Mouse (Mus musculus) testis, postnatal 14 days (tissue): ENCODE measurements around the gene Dnah17.

Source experiments
- DNase-seq: peaks from one replicate; pipeline ENCODE4 v3.0.0; 2021; ENCODE audit warnings: low spot score

Dnah17 gene

DNA sequence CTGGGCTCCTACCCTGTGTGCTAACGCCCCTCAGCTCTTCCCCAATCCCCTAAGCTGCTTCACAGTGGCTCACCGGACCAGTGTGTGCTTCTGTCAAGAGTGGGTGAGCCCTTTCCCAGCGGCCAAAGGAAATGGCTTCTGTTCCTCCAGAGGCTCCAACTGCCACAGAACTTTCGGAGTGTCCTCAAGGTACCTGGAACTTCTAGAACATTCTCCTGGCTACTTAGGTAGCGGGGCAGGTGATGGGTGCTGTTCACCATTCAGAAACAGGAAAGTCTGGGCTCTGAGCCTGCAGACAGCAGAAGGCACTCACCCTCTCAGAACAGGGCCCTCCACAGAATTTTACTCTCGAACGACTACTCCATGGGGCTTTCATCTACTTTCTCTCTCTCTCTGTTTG is at the start of gene Dnah17:
TSS of gene Dnah17 (minus strand) at position 101 of the 400 bp plus-strand sequence.
- no peak for DNase-seq

DNA sequence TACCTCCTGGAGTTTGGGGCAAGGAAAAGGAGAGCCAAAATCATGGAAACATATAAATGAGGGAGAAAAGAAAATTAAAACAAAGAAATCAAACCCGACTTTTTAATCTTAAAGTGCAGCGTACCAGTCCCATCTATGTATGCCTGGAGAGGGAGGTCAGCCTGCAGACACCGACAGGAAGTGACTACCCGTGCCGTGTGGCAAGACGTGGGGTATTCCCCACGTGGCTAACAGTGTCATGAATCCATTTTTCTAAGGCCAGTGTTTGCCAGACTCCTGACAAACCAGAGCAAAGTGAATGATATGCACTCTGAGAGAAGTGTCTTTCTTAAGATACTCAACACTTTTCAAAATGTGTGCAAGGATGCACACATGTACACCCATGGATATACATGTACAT is 49.8 kb upstream of the Dnah17 start:
- DNase-seq: no peak

DNA sequence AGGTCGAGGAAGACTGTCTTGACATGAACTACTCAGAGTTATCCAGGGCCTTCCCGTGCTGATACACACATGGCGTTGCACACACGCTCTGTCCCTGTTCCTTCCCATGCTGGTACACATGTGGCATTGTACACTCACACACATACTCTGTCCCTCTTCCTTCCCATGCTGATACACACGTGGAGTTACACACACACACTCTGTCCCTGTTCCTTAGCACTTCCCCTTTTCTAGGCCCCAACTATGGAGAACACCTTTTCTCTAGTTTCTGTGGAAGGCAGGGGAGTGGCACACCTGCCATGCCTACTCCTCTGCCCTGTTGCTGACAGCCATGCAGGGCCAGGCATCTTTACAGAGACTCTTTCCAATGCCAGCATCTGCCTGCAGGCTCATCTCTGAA is 47.8 kb upstream of the Dnah17 start:
- DNase-seq: no peak

DNA sequence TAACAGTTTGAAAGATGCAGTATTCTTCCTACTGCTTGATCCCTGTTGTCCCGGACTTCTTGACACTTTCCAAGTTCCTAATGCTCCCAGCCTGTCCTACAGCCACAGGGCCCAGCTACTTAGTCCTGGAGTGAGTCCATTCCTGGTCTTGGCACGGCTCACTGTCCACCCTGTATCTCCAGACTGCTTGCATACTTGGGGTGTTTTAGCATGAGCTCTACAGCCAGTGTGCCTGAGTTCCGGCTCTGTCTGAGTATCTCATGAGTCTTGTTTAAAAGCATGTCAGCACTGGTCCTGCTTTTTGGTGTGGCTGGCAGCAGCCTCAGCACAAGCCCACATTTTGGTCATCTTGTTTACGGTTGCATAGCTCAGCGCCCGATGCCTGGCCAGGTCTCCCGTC is 44.3 kb upstream of the Dnah17 start:
- DNase-seq: peak; percentile 21

DNA sequence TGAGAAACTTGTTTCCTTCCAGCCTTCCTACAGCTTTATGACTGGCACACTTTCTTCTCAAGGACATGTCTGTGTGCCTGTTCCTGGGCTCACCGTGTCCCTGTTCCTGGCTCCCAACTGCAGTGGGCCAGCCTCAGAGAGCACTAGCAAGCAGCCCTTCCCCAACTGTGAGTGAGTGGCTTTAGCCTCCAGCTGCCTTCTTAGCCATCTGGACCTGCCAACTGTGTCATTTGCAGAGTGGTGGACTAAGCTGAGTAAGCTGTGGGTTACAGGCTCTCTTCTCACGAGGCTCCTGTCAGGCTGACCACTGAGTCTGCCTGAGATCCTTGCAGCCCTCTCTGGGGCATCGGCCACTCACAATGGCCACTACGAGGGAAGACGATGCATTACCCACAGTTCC is 42.3 kb upstream of the Dnah17 start:
- no peak for DNase-seq

DNA sequence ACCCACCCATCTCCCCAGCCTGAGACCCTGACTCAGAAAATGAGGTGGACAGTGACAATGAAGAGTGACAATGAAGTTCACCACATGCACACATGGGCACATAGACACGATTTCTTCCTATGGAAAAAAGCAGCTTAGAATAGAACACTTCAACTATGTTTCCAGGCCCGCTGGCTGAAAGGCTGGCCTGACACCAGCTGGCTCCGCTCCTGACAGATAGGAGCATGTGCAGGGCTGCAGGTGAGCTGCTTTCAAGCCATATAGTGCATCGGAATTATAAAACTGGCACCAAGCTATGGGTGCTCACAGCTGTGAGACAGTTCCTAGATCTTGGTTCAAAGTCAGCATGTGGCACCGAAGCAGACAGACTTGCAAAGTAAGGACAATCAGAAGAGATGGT is 39.9 kb upstream of the Dnah17 start:
- DNase-seq: no peak

DNA sequence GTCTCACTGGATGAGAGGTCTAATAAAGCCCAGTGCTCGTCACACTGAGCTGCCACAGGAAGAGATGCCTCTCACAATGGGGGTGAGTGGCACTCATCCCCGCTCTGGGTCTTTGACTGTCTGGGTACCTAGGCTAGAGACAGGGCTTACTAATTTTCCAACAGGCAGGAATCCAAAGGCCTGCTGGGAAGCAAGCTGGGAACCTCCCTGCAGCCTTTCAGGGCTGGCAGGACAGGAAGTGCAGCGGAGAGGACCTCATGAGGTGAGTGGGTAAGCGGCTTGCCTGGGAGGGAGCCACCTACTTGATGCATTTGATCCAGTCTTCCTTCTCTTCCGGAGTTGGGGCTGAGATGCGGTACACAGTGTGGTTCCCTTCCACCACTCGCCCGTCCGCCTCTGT is 38.3 kb upstream of the Dnah17 start:
- no peak for DNase-seq

DNA sequence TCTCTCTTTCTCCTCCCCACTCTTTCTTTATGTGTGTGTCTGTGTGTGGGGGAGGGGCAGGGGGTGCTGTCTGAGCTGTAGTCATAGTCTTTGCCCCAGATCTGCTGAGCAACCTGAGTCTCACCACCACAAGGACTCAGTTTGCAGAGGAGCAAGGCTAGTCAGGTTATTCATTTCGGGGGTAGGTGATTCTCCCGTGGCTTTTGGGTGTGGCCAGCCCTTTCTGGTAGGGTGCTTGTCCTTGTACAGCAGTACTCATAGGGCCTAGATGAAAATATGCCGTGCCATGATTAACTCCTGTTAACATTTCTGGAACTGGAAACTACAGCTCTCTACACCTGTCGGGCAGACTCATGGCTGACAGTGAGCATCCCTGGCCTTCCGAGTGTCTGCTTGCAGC is 36.2 kb upstream of the Dnah17 start:
- DNase-seq: no peak

DNA sequence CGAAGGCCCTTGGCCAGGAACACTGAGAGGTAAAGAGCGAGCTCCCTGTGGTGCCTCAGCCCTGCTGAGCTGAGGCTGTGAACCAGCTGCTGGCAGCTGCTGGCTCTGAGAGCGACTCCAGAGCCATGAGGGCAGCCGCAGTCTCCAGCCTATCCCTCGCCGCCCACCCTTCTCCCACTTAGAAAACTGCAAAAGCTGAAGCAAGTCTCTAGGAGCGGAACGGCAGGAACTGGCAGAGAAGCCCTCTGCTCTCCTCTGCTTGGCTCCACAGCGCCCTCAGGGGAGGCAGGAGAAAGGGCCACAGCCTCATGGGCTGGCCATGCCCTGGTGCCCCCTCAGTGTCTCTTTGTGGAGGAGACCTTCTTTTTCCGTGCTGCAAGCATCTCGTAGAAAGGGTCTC is 35.2 kb upstream of the Dnah17 start:
- peak; percentile 38 for DNase-seq

DNA sequence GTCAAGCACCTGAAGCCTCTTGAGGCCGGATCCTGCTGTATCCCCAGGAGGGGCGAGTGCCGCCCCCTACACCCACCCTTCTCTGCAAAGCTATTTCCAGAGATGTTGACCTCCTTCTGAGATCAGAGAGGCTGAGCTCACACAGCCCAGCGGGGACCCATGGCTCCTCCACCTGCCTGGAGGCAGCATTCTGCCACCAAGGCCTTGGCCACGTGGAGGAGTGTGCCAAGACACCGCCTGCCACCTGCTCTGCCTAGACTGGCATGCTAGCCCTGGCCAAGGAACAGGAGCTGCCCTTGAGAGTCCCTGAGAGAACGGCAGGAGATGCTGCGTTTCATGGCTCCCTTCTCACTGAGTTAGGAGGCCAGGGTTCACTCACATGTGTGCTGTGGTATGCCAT is 34.1 kb upstream of the Dnah17 start:
- no peak for DNase-seq

DNA sequence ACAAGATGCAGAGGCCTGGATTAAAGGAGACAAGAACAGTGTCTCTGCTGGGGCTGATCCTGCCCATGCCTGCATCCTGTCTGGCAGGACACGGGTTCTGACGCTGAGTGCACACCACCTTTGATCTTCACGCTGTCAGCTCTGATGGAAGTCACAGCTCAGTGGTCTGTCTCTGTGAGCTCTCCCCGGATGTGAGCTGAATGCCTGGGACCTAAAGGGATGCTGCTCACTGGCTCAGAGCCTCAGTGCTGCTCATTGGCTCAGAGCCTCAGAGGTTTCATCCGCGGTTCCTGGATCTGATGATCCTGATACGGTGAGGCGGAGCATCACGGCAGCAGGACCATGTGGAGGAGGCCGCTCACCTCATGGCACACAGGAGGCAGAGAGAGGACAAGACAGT is 31.8 kb upstream of the Dnah17 start:
- no peak for DNase-seq

DNA sequence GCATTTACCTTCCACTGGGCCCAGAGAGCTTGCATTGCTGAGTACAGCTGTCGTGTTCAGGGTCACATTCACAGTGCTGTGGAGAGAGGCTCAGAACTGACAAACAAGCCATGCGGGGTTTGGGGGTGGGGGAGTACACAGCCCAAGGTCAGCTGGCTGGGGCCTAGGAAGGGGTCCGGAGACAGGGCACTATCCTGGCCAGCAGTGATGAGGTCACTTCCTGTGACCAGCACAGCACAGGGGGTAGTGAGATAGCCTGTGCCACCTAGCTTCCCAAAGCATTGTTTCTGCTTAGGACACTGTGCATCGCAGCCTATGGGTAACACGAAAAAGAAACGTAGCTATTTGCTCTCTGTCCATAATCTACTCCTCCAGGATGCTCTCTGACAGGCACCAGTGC is 30.8 kb upstream of the Dnah17 start:
- no peak for DNase-seq

DNA sequence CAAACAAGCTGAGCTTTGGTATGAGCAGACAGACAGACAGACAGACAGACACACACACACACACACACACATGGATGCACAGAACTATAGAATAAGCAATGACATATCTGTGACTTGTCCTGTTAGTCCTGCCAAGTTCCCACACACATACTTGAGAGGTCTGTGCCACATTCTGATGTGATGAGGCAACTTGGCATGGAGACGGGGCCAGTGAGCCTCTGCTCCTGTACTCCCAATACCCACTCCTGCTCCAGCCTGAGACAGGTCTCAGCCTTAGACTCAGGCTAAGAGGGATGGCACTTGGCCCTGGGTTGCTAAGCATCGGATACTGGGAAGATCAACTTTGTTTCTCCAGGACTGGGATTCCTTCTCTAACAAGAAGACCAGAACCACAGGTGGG is 30.3 kb upstream of the Dnah17 start:
- DNase-seq: no peak

DNA sequence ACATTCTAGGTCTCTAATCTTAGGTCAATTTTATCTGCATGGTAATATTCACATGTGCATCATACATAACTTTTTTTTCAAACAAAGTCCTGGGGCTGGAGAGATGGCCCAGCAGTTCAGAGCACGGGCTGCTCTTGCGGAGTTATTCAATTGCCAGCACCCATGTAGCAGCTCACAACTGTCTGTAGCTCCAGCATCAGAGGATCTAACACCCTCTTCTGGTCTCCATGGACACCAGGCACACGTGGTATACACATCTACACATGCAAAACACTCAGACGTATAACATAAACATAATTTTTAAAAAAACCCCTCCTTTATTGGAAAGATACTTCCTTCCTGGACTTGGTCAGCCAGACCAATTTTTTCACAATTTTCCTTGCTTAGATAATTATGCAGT is 28.3 kb upstream of the Dnah17 start:
- no peak for DNase-seq

DNA sequence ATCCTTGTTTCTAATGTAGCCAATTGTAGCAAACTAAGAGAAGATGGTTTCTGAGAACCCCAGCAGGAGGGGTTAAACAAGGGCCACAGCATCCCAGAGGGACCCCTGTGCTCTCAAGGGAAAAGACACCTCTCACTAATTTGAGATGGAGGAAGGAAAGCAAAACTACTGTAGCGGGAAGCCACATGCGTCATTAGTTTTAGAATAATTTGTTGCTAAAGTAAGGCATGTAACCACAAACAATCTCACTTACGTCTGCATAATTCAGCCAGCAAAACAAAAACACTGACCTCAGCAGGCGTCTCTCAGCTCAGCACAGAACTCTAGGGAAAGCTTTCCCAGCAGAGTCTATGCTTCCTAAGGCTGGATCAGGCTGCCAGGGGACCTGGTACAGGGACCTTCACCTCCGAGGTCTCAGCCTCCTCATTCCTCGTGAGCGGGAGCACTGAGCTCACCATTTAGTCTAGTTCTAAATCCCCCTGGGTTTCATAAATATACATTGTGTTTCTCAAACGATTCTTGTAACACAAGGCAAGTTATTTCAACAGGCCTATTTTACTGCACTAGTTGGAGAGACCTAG is 26.1 kb upstream of the Dnah17 start:
- DNase-seq: no peak

DNA sequence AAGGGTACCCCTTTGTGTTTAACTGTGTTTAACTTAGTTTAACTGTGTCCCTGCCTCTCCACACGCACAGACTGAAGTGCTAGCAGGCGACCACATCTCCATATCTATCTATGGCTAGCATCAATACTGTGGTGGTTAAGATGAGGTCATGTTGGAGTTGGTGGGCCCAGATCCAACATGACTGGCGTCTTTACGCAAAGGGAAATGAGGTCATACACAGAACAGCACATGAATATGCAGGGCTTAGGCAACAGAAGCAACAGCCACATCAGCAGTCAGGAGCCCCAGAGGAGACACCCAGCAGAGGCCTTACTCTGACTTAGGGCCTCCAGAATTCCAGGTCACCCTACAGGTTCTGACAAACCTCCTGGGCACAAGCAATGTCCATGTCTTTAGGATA is 22.5 kb upstream of the Dnah17 start:
- no peak for DNase-seq

DNA sequence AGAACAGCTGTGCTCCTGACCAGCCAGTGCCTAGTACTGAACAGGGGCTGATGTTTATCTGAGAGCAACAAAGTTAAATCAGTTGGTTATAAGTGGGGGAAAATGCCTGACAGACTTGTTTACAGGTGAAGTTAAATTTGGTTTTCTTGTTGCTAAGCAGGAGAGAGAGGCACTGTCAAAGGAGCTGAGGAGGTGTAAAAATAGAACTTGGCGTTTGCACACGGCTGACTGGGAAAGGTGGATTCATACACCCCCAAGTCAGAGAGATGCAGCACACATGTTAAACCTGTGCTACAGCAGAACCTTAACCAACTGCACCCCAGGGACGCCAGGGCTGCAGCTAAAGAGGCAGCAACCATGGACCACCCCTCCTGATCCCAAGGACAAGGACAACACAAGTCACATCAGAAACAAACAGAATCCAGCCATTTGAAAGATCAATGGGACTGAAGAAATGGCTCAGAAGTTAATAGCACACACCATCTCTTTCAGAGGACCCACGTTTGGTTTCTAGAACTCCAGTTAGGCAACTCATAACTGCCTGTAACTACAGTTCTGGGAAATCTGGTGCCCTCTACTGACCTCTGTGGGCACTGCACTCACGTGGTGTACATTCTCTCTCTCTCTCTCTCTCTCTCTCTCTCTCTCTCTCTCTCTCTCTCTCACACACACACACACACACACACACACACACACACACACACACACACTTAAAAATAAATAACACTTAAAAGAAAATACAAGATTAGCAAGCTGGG is 21.2 kb upstream of the Dnah17 start:
- DNase-seq: no peak

DNA sequence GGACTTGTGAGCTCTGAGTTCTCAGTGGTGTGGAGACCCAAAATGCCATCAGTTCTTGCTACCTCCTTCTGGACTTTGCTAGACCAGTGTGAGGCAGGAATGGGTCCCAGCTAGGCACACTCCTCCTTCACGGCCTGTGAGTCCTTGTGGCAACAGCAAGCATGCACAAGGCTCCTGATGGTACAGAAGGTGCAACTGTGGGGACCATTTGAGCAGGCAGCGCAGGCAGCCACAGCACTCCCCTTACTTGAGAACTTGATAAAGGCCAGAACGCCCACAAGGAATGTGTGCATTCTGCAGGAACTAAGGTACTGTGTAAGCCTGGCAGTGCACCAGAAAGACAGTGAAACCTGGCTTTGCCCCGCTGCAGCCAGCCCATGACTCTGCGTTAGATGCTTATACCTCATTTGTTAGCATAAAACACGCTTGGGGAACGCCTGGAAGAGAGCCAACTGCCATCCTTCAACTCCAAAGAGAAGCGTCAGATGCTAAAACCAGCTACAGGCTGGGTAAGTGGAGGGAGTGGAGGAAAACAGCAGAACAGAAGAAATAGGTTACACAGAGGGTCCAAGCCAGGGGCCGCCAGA is 19.8 kb upstream of the Dnah17 start:
- no peak for DNase-seq

DNA sequence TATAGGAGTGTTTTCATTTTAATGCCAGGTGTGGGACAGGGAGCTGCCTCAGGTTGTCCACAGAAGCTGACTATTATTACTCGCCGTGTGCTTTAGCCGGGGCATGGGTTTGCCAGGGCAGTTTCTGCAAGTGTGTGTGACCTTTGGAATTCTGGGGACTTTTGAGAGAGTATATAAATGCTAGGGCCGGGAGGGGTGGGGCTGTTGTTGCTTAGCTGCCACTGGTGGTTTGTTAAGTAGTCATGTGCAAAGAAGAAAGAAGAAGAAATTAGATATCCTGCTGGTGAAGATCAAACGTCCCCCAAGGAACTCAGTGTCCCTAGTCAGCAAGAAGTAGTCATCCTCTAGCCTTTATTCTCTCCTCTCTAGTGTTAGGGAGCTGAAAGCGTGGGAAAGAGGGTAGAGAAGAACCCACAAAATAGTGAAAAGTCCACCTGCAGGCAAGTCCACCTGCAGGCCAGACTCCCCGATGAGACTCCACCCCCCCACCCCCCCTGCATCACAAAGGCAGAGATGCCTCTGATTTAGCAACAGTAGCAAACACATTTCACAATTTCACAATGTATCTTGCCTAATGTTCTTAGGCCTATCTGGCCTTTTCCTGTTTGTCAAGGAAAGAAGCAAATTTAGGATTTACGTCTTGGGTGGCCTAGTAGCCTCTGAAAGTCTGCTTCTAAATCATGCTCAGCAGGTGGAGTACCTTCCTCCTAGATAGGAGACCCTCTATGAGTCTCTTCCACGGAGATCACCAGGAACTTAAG is 17.6 kb upstream of the Dnah17 start:
- DNase-seq: no peak

DNA sequence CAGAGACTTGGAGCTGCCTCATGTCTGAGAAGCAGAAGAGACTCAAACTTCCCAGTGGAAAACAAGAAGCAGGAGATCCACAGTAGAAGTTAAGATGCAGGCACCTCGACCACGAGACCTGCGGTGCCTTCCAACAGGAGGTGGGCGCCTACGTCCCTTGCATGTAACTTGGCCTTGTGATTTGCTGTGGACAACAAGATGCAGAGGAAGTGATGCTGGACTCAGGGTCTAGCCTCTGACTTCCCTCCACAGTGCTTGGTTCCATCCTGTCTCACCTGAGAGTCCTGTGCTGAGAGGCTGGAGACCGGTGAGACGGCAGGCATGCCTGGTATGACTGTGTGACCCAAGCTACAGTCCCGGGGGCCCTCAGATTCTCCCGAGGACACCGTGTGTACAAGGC is 16.0 kb upstream of the Dnah17 start:
- no peak for DNase-seq

DNA sequence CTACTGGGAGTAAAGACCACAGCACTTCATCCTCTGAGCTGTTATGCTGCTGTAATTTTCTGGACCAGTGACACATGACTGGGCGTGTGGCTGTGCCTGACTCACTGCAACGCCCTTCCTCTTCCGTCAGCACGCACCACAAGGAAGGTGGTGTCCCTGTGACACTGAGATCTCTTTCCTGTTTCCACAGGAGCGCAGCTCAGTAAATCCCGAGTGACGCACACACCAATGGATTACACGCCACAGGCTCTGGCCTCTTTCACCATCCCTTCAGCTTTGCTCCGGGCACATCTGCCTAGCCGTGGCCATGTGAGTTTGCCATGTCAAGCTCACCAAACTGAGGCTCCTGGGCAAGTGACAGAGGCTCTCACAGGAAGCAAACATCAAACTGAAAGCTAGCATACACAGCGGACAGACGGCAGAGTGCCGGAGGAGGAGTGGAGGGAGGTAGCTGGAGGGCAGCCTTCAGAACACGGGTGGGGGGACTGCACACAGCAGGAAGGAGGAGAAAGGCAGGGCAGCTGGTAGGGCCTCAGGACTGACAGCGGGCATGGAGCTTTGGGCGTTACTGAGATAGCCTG is 15.4 kb upstream of the Dnah17 start:
- DNase-seq: no peak

DNA sequence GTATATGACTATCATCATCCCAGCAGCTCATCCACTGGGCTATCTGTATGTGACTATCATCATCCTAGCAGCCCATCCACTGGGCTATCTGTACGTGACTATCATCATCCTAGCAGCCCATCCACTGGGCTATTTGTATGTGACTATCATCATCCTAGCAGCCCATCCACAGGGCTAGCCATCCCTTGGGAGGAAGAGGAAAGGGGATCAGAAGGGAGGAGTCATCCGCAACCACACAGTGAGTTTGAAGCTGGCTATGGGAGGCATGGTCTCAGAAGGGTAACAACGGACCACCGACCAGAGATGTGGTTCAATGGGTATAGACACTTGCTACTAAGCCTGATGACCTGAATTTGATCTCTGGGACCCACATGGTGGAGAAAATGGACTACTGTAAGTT is 14.7 kb upstream of the Dnah17 start:
- no peak for DNase-seq

DNA sequence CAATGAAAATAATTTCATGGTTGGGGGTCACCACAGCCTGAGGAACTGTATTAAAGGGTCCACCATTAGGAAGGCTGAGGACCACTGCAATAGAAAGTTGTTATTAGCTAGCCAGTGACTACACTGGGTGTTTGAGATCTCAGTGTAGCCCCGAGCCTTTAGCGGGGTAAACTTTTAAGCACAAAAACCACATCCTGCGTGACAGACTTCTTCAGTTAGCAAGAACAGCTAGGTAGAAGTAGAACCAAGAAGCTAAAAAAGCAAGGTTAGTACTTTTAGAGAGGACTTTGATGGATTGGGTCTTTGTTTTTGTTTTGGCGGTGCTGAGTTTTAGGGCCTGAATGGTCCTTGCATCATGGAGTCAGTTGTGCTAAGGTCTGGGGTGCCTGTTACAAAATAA is 13.3 kb upstream of the Dnah17 start:
- no peak for DNase-seq
